Mouse (Mus musculus) C2C12 (cell line): ENCODE results near the gene P2ry12.

Experiments
- CTCF ChIP-seq: IDR thresholded peaks from one replicate; pipeline ENCODE4 v1.5.1; 2011; ENCODE audit not compliant: control insufficient read depth, insufficient read depth, insufficient read length
- FOSL1 ChIP-seq: IDR thresholded peaks from one replicate; pipeline ENCODE4 v1.8.0; 2011; ENCODE audit warnings: mild to moderate bottlenecking, low read length; ENCODE audit not compliant: poor library complexity, insufficient read depth, severe bottlenecking
- MAX ChIP-seq: IDR thresholded peaks from one replicate; pipeline ENCODE4 v1.6.1; 2011; ENCODE audit warnings: mild to moderate bottlenecking, control low read depth
- MYOG ChIP-seq: IDR thresholded peaks from one replicate; pipeline ENCODE4 v1.6.1; 2011; ENCODE audit not compliant: control insufficient read depth, insufficient read length; ENCODE audit errors: extremely low read depth

DNA sequence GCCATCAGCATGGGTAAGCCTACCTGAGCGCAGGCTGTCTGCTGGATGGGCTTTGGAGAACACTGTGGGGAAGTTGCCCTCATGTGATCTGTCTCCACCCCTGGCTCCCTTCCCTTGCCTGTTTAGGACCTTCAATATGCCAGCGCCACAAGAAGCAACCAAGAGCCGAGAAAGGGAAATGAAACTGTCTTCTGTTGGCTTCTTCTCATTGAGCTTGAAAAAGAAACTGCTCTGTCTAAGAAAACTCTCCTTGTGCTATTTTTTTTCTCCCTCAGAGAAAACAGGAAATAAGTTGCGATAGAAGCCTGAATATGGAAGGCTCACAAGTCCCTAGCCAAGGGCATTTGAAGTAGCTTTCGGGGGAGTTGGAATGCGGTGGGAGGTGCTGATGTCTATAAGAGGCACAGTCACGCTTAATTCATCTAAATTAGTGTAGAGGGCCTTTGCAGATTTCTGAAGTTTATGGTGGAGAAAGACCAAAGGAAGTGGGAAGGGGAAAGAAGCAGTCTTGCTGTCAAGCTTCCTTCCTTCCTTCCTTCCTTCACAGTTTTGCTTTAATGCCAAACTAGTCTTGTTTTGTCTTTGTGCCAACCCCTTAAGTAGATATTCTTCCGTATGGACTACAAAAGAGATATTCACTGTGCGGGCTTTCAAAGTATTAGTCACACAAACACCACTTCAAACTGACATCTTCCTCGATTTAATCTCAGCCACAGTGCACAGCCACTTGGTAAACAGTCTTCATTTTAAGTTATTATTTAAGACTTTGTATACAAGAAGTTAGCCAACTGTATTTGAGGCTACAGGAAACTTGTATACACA is 33.7 kb downstream of the P2ry12 start:
- TF ChIP-seq CTCF, result no peak
- TF ChIP-seq MAX, result no peak
- no peak for TF ChIP-seq MYOG
- no peak for TF ChIP-seq FOSL1
